Mouse (Mus musculus): Measurements from ENCODE around the gene Nectin2.
A peak's percentile ranks its signal among the peaks of the same experiment; 100 is the strongest.

Nectin2 gene

DNA sequence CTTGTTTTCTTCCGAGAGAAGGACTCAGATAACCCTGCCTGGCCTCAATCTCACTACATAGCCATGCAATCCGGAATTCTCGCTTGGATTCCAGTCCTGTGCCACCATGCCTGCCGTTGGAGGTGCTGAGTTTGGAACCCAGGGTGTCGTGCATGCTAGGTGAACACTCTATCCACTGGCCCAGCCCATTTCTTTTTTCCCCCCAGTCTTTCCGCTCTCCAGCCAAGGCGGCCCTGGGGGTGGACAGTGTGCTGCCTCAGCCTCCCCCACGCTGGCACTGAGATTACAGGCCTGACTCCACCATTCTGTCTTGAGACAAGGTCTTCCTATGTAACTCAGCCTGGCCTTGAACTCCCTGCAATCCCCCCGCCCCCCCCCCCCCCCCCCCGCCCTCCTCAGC is 4.3 kb downstream of the Nectin2 start:
- no peak for DNase-seq (ENCODE audit: extremely low spot score, low spot score)

DNA sequence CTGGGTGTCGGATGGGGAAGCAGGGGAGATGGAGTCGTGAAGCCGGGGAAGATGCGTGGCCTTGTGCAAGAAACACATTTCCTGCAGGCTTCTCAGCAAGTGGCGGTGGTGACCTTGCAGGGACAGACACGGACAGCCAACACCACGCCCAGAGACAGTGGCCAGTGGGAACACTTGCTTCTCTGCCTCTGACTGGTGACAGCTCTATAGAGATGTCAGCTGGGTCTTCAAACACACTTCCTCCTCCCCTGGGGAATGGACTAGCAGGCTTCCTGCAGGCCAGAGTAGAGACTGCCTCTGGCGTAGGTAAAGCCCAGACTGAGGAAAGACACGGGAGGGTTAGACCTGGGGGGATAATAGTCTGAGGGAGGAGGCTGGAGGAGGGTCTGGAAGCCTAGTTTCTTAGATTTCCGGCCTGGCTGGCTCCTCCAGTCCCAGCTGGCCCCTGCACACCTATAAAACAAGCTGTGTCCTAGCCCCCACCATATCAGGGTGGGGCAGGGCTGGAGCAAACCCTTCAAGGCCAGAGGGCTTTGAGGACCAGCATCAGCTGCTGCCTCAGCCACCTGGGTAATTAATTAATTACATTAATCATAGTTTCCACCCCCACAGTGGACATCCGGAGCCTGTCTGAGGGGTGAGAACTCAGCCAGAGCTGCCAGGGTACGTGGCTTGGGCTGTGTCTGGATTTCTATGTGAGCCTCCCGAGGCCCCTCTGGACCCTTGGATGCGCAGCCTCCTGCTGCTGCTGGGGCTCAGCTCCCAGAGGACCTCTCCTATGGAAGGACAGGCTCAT is 5.5 kb downstream of the Nectin2 start:
- no peak for DNase-seq (ENCODE audit: extremely low spot score, low spot score)

DNA sequence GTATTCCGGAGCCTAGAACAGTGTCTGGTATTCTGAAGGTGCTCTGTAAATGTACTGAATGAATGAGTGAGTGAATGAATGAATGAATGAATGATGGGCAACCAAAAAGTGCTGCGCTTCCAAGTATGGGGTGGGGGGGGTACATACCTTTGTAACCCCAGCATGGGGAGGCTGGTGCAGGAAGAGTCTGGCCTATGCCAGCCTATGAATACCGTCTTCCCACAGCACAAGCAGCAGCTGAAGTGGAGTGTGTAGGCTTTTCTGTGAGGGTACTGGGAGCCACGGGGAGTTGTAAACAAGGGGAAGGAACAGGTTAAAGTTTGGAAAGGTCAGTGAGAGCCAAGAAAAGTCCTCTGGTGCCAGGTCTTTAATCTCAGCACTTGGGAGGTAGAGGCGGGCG is 6.5 kb downstream of the Nectin2 start:
- DNase-seq (ENCODE audit: extremely low spot score, low spot score), result no peak

DNA sequence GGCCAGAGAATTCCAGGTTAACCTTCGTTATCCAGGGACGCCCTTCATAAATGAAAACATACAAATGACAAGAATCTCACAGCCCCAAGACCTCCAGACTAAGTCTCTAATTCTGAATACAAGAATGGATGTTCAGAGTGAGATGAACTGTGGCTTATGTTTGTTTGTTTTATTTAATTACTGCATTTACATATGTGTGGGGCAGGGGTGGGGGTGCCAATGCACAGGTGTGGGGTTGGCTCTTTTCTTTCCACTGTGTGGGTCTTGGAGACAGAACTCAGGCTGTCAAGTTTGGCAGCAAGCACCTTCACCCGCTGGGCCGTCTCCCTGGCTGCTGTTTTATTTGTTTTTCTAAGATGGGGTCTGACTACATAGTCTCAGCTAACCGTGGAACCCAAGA is 7.8 kb downstream of the Nectin2 start:
- DNase-seq (ENCODE audit: extremely low spot score, low spot score), result no peak

DNA sequence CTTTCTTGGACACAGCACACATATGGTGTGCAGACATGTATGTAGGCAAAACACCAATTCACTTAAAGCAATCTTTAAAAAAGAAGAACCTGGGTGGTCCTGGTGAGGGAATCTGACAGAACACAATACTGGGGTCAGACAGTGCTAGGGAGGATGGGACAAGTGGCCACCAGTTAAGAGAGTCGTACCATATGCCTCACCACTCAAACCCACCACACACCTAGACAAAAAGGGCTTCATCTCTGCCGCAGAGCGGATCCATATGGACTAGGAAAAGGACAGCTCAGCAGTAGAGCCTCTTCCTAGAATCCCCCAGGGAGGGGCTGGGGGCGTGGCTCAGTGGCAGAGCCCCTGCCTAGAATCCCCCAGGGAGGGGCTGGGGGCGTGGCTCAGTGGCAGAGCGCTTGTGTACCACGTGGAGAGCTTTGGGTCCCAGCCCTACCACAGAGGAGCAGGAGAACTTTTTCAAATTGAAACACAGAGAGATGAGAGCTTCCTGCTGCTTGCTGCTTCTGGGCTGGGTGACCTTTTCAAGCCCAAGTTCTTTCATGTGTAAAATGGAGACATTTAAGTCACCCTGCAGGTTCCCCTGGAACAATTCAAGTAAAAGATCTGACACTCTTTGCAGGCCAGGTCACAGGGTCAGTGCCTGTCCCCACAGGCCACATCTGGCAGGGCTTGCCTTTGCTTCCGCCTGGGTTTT is 8.8 kb downstream of the Nectin2 start:
- peak; percentile 48 for DNase-seq (ENCODE audit: extremely low spot score, low spot score)

DNA sequence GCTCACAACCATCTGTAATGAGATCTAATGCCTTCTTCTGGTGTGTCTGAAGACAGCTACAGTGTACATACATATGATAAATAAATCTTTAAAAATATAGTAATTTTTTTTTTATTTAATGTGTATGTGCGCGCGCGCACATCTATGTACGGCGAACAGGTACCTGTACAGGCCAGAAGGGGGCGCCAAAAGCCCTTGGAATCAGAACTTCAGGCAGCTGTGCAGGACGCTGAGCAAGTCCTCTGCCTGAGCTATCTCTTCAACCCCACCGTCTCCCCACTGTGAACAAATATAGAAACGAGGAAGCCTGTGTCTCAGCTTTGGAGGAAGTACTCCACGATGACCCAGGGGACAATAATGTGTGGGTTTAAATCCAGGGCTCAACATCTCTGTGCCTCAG is 10.0 kb downstream of the Nectin2 start:
- DNase-seq (ENCODE audit: extremely low spot score, low spot score), result no peak

DNA sequence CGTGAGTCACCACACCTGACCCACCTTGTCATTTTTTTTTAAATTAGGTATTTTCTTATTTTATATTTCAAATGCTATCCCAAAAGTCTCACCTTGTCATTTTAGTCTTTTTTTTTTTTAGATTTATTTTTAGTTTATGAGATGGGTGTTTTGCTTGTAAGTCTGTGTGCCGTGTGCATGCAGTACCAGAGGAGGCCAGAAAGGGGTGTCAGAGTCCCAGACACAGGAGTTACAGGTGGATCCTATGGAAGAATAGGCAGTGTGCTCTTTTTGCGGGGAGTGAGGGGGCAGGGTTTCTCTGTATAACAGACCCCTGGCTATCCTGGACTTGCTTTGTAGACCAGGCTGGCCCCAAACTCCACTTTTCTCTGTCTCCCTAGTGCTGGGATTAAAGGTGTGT is 11.5 kb downstream of the Nectin2 start:
- no peak for DNase-seq (ENCODE audit: extremely low spot score, low spot score)

DNA sequence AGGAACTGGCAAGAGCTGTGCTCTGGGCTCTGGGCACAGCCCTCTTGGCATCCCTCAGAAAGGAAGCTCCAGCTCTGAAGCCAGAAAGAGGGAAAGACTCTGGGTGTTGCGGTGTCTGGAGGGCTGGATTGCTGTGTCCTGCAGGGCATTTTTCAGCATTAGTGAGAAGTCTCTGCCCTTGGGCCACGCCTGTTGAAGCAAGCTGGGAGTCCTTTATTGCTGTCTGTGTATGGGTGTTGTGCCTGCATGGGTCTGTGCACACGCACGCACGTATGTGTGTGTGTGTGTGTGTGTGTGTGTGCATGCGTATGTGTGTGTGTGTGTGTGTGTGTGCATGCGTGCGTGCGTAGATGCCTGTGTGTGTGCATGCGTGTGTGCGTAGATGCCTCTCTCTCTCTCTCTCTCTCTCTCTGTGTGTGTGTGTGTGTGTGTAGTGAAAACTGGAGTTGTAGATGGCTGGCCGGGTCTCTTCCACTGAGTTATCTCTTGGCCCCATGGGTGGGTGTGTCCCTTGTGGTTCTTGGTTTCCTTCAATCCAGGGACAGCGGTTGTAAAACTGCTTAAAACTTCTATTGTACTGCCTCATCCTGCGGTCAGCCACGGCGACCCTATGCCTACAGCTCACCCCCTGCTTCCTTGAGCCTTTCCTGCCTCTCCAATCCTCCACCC is 13.8 kb downstream of the Nectin2 start:
- no peak for DNase-seq (ENCODE audit: extremely low spot score, low spot score)

DNA sequence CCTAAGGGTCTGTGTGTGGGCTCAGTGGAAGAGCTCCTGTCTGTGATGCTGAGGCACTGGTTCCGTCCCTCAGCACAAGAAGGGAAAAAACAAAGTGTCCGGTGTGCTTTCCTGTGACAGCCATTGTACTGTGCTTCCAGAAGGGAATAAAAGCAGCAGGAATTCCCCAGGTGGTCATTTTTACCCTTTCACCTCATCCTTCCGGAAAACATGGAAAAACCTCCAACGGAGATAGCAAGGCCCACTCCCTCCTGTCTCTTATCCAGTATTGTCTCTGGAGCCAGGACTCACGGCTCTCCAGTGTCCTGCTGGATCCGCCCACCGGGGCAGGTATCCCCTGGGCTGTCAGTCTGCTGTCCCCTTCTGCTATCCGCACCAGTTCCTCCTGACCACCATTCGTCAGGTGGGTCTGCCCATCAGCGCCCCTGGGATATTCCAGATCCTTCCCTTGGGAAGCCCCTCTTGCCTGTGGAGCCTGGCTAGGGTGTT is 16.1 kb downstream of the Nectin2 start:
- no peak for DNase-seq (ENCODE audit: extremely low spot score, low spot score)

DNA sequence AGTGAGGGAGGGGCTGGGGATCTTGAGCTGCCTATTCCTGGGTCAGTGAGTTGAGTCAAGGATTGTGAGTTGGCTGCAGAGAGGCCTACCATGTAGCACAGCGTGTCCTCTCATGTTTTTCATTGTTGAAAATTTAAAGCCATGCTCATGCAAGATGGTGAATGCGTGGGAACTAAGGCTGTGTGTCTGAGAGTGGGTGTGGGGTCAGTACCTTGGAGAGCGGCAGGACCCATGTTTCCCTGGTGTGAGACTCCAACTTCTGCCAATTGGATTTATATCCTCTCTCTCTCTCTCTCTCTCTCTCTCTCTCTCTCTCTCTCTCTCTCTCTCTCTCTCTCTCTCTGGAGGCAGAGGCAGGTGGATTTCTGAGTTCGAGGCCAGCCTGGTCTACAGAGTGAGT is 23.7 kb downstream of the Nectin2 start:
- DNase-seq (ENCODE audit: extremely low spot score, low spot score), result no peak

DNA sequence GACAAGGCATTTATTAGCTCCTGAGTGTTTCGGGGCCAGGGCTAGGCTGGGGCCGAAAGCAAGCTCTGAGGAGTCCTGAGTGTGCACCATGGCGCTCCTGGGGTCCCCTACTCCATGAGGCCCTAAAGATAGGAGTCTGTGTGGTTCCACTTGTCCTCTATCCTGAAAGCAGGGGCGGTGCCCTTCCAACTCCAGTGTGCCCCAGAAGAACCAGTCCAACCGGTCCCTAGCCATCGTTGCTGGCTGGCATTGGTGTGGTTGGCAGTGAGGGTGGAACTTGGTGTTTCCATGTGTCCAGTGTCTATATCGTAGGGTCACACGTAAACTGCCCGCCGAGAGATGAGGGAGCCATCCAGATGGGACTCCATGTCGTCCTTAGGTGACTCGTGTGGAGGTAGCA is 26.1 kb downstream of the Nectin2 start:
- DNase-seq (ENCODE audit: extremely low spot score, low spot score), result no peak

DNA sequence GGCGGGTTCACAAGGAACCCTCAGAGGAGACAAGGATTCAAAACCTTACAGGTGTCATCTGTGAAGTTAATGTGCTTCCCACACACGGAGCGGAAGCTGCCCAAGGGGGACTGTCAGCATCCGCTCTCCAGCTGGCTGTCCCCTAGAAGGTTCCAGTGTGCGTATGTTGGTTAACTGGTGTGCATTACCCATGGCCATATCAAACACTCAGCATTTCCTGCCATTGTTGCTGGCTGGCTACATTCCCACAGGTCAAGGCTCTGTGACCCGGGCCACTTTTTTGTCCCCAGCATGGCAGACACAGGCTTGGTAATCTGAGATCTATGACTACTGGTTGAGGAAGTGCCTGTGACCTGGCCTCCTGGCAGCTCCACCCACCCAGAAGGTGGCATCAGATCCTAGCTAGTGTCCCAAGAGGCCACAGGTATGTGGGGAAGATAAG is 27.5 kb downstream of the Nectin2 start:
- DNase-seq (ENCODE audit: extremely low spot score, low spot score), result no peak

DNA sequence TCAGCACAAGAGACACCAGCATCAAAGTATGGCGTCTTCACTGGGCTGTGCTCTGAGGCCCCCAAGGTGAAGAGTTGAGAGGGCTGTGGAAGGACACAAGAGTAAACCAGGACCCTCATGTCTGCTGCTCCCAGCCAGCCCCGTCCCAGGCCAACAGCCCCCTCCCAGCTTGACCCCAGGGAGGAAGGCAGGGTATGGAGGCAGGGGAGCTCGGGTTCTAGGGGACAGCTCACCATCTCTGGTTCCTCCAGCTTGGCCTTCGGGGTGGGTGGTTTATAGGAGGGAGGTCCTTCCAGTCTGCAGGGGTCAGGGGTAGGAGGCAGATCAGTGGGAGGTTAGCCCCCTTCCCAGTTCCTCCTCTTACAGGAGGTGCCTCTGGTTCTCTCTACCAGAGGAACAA is 31.1 kb downstream of the Nectin2 start:
- no peak for DNase-seq (ENCODE audit: extremely low spot score, low spot score)

DNA sequence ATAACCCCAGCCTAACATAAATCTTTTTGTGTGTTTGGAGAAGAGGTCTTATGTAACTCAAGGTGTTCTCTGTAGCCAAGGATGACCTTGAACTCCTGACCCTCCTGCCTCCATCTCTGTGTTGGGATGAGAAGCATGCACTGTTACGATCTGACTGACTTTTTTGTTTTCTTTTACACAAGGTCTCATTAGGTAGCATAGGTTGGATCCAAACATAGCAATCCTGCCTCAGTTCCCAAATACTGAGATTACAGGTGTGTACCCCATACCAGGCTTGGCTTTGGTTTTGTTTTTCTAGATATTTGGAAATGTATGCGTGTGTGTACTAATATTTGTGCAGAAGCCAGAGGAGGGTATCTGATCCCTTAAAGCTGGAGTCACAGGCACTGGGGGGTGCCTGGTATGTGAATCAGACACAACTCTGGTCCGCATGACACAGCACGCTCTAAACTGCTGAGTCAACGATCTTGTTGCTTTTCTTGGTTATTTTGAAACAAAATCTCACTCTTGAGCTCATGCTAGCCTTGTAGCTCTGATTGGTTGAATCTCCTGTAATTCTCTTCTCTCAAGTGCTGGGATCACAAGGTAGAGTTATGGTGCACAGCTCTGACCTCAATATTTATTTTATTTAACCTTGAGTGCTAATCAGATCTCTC is 31.9 kb downstream of the Nectin2 start:
- no peak for DNase-seq (ENCODE audit: extremely low spot score, low spot score)

DNA sequence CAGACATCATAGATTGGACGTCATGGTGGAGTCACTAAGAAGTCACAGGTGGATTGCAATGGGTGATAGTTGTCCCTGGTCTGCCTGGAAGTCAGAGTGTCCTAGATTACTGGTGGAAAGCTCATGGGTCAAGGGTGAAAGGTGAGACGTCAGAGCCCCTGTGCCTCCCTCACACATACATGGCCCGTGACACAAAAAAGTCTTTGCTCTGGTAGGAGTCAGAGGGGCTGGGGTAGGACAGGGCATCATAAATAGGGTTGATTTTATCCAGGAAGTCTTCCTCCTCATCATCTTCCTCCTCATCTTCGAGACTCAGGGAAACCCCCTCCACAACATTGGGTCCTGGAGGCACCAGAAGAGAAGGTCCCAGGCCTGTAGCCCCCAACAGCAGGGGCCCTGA is 32.9 kb downstream of the Nectin2 start:
- no peak for DNase-seq (ENCODE audit: extremely low spot score, low spot score)

DNA sequence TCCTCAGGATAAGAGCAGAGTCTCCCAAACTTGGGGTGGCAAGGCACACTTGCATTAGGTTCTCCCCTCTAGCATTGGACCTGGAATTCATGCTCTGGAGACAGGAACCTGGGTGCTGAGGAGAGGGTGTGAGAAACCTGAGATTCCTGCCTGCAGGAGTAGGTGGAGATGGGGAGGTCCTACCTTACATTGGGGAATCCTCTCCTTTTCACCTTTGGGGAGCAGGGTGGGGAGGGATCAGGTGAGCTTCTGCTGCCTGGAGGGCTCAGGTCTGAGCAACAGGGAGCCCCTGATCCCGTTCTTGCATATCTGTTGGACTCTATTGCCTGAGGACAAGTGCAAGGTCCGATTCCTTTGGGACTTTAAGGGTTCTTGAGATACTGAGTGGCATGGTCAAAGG is 33.5 kb downstream of the Nectin2 start:
- no peak for DNase-seq (ENCODE audit: extremely low spot score, low spot score)

DNA sequence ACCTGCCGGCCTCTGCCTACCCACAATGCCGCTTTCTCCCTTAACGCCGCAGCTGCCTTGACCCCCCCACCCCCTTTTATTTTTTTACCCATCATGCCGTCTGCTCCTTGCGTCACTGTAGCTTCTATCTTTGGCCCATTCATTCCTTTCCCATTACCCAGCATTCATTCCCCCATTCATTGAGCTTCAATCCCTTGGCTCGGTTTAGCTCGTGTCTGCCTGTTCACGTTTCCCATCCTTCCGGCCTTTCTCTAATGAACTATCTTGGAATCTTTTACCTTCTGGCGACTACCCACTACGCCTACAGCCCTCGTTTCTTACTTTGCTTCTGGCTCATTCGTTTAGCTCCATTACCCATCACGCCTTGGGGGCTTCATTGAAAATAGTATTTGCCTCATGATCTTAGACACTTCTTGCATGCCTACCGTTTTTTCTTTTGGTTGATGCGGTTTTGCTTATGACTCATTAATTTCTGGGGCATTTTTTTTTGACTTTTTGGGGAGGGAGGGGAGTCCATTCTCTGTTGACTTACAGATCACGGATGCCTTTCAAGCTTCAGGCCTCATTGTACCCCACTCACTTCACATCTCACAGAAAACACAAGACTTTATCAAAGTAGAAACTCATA is 34.1 kb downstream of the Nectin2 start:
- no peak for DNase-seq (ENCODE audit: extremely low spot score, low spot score)

DNA sequence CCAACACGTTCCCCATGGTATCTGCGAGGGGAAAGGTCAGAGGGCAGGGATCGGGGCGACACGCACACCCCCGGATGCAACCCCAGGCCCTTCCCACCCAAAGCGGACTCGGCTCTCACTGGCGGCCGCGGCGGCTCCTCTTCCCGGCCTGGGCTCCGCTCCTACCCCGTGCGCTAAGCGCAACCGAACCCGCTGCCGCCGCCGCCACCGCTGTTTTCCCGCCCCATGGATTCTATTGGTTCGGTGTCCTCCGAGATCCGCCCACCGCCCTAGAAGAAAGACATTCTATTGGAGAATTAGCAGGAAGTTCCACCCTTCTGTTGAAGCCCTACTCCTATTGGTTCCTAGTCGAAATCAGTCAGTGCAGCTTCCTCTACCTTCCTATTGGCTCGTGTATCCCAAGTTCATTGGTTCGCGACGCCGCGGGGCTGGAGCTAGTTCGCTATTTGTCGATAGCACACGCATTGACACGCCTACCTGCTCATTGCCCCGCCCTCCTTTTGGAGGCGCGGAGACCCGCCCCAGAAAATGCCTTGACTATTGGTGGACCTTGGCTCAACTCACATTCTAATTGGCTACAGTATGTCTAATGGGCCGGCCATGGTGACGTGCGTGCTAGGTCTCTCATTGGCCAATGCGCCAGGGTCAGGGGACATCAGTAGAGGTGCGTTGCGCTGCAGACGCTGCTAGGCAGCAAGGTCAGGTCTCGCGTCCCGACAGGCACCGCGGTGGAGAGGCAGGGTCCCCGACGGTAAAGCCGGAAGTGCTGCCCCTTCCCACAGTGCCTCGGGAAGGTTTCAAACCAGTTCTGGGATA is 34.8 kb downstream of the Nectin2 start, which contains the start of gene Tomm40:
TSS of gene Tomm40 (minus strand) at position 200 of the 816 bp plus-strand sequence.
- DNase-seq (ENCODE audit: extremely low spot score, low spot score), result peak; percentile 96

DNA sequence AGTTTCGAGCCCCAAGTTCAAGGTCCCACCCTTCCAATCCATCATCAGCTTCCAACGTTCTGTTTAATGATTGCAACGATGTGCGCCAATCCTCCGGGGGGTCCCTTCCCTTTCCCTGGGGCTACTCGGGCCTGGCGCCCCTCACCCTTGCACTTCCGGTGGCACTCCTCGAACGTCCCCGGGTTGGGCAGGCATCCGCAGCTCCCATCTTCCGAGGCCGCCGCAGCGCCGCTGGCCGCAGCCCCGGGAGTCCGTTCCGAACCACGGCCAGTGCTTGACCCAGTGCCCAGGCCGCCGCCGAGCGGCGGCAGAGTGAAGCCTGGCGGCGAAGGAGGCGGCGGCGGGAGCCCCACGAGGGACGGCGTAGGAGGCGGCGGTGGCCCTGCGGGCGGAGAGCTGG is 35.4 kb downstream of the Nectin2 start:
- DNase-seq (ENCODE audit: extremely low spot score, low spot score), result no peak

DNA sequence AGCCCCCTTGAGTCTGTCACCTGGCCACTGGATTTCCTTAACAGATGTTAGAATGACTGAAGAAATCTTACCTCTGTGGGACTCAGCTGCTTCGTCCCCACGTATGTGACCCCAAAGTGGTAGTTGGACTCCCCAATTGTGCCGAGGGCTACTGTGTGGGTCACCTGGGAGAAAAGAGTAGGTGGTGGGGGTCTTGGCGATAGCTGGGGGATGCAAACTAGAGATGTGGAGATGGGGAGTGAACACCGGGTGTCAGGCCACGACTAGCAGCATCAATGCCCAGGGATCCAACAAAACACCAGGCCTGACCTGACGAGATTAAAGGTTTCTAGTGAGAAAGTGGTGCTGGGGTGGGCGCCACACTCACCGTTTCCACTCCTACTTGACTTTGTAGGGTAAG is 36.7 kb downstream of the Nectin2 start:
- DNase-seq (ENCODE audit: extremely low spot score, low spot score), result no peak
